8 mouse cellular contexts compared by ENCODE assay signal in the genomic region with DNA sequence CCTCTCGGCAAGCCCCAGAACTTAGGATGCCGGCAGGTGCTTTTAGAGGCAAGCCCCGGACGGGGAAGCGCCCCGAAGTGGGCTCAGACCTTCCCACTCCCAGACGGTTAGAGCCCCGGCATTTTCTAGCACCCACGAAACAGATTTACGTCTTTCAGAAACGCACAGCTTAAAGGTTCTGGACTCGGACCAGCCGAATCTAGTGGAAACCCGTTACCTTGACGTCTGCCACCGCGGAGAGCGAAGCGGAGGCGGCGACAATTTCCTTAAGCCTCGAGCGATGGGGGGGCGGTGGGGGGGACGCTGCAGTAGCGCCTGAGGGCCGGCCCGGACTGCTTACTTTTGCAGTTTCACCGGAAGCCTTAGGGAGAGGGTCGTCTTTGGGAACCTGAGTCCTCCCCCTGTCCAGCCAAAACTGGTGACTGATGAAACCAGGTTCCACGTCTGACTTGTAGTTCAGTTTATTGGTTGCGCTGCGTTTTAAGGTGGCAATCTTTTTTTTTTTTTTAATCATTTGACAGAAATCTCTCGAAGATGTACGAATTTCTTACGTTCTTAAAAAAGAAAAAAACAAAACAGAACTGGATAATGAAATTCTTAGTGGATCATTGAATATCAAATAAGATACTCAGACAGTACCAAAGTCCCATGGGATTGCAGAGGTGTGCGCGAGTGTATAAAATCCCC. TPM values are rescaled to one million over a fixed set of nuclear protein-coding genes. Genes with fewer than 3 reads are reported as not detected.
A peak's percentile ranks its signal among the peaks of the same experiment; 100 is the strongest.
DNase-seq lines count a peak whose midpoint lies in the region; ATAC-seq and TF ChIP-seq lines count a peak whose summit lies in the region.

No protein-coding gene starts in this region.

- no peak for TF ChIP-seq CTCF in embryonic fibroblast, embryonic 13.5 days (IDR thresholded peaks at IDR 0.05; ENCODE audit: borderline replicate concordance, insufficient read depth, low read length)

- WGBS in large intestine, adult 2 months, result 2% methylated on average over 38 of the region's 38 CpGs

- H3K4me1 ChIP-seq in embryonic fibroblast, embryonic 13.5 days (ENCODE audit: control insufficient read depth, insufficient read depth, low read length), result no peaks in the 10 kb centered on the region

- ATAC-seq in cerebellum, adult (ENCODE audit: insufficient number of reproducible peaks, low FRiP score, low TSS enrichment), result no peak

- TF ChIP-seq POLR2A in embryonic fibroblast, embryonic 13.5 days (IDR thresholded peaks at IDR 0.05; ENCODE audit: low read depth, low read length), result peak; percentile 33; the same call in 1 of the 2 replicates

- peak overlapping the region; percentile 39 for H3K27ac ChIP-seq in embryonic fibroblast, embryonic 13.5 days (ENCODE audit: insufficient read depth, low read length)

- peak; percentile 26 for DNase-seq in cerebellum, adult 9-10 months
- DNase-seq in adipocyte (ENCODE audit: low spot score), result peak; percentile 39
- DNase-seq in heart, postnatal 4 days, result peak; percentile 41
- peak; percentile 22 for DNase-seq in large intestine, adult 2 months (ENCODE audit: low read depth, low spot score)
- peak; percentile 28 for DNase-seq in lung, postnatal 14 days
- DNase-seq in right cerebral cortex, adult 2 months (ENCODE audit: low spot score in 2 of 2), result peak; percentile 52 to 53

- peak overlapping the region; percentile 81 for H3K4me3 ChIP-seq in embryonic fibroblast, embryonic 13.5 days (ENCODE audit: insufficient read depth, low read length)

RNA-seq across cellular contexts. Expression of a gene that starts 0.7 kb away (rescaled TPM):
- polyA plus RNA-seq in embryonic fibroblast, embryonic 13.5 days (2011; ENCODE audit: insufficient read length, low read depth, missing spikeins), result 109 and 117 TPM in 2 replicates
- 10 to 100 TPM; 19.0 to 22.6 TPM for total RNA-seq in heart, postnatal 4 days (2021)
- 17.6 and 51.4 TPM in 2 replicates for polyA plus RNA-seq in large intestine, adult 2 months (2012; rRNA removed)
